Mouse (Mus musculus) retina, adult 2 months (tissue): ENCODE measurements around the gene Uimc1.

Experiments
- DNase-seq: peaks from one replicate; pipeline ENCODE4 v3.0.0-alpha.2; 2012; ENCODE audit warnings: low read depth, low spot score

Gene Uimc1

DNA sequence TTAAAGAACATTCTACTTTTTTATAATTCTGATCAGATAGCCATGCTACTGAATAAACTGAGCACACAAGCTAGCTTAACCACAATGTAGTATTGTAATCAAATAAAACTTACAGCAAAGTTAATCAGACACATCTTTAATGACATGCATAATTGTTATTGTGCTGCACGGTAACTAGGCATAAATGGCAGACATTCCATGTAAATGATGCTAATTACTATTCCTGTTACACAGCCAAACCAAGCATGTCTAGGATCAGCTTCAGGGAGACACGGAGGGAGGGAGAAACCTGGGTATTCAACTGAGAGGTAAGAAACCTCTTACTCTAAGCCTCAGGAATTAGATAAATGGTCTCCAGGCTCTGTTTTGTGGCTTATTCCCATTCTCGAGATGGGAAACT is 52.4 kb downstream of the Uimc1 start:
- no peak for DNase-seq

GRCm38 (mm10) chr13:55040016-55040415 is 60.1 kb downstream of the Uimc1 start:
- no peak for DNase-seq

DNA sequence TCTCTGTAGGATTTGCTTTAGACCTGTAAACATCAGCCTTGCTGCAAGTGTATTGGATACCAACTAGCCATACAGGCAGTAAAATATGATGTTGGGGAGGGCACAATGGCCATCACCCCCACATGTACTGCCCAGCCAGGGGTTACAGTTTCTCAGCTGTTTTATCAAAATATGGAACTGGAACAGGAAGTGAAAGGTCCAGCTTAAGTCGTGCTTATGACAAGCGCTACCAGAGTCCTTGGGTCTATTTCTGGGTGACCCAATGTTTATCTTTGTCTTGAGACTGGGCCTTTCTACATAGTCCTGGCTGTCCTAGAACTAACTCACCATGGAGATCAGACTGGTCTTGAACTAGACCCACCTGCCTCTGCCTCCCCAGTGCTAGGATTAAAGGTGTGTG is 75.9 kb downstream of the Uimc1 start:
- DNase-seq = no peak

GRCm38 (mm10) chr13:55022715-55023114 is 77.4 kb downstream of the Uimc1 start:
- no peak for DNase-seq

DNA sequence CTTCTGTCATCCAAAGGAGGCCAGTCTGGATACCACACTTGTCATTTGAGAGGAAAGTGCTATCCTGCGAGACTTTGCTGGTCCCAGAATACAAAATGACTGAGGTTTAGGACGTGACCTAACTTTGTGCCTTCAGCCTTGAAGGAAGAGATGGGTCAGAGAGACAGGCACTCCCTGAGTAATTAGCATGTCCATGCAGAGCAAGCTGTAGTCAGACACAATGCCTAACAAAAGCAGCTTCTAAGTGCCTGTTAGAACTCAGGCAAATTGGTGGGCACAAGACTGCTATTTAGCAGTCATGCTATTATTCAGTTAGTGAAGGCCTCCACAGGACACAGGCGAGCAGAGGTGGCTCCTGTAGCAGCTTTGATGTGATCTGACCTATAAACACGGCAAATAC is 77.8 kb downstream of the Uimc1 start:
- DNase-seq = no peak

- DNase-seq = no peak
These were observed 78.8 kb downstream of the Uimc1 start, which contains the start of gene Hk3 for GRCm38 (mm10) chr13:55021194-55021779. TSS of gene Hk3 (minus strand) at chr13:55021385.

GRCm38 (mm10) chr13:55020051-55020450 is 80.0 kb downstream of the Uimc1 start:
- no peak for DNase-seq

- DNase-seq = no peak
These were observed 80.9 kb downstream of the Uimc1 start for GRCm38 (mm10) chr13:55019181-55019580.

DNA sequence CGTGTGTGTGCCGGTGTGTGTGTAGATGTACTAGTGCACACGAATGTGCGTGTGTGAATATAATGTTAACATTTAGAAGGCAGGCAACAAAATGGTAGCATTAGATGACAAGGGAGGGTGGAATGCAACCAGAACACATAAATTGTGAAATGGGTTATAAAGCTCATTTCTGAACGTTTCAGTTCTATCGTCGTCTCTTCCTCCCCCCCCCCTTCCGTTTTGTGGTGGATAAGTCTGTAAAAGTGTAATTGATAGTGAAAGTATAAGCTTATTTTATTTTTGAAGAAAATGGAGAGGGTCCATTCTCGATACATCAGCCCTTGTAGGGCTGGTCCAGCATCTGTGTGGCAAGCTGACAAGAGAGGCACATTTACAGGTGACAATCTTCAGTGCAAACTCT is 81.4 kb downstream of the Uimc1 start:
- DNase-seq = no peak

DNA sequence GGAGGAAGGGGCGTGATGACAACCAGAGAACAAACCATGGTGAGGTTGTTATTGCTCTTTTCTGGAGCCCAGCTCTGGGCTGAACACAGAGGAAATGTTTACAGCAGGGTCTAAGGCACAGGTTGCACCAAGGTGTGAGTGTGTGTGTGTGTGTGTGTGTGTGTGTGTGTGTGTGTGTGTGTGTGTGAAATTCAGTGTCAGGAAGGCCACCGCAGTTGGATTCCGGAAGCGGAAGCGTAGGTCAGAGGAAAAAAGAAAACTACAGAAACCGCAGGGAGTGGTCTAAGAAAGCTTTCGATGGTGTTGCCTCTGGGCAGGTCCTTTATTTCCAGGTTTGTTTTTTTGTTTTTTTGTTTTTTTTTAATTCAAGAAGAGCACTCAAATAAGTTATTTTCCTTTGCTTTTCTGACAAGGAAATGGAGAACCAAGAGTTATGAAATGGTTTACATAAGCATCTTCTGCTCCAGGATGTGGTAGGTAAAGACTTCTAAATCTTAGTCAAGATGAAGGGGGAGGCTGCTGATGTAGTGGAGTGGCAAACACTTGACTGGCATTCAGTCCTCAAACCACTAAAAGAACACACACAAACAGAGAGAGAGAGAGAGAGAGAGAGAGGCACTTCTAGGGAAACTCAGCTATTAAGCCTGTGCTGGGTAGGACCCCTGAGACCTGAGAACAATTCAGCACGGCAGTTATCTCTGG is 82.1 kb downstream of the Uimc1 start:
- no peak for DNase-seq

GRCm38 (mm10) chr13:55017154-55017897 is 82.8 kb downstream of the Uimc1 start:
- no peak for DNase-seq

GRCm38 (mm10) chr13:55014451-55014850 is 85.6 kb downstream of the Uimc1 start:
- DNase-seq = no peak

GRCm38 (mm10) chr13:55013702-55014344 is 86.3 kb downstream of the Uimc1 start:
- peak; percentile 8 for DNase-seq

- peak; percentile 13 for DNase-seq
These were observed 88.1 kb downstream of the Uimc1 start for GRCm38 (mm10) chr13:55011981-55012478.

- DNase-seq = no peak
These were observed 89.0 kb downstream of the Uimc1 start for GRCm38 (mm10) chr13:55011103-55011502.

DNA sequence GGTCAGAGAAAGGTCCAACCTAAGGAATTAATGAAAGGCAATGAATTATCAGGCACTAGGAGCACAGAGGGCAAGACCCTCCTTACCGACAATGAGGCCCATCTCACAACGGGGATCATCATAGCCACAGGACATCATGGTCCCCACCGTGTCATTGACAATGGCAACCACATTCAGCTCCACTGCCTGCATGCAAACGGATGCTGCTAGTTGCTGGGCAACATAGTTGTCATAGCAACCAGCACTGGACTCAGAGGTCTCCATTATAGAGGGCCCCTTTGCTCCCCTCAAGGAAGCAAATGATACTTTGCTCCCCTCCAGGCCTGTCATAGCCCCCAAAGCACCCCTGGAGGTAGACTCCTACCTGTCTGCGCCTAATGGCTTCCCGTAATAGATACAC is 91.5 kb downstream of the Uimc1 start:
- DNase-seq = no peak

DNA sequence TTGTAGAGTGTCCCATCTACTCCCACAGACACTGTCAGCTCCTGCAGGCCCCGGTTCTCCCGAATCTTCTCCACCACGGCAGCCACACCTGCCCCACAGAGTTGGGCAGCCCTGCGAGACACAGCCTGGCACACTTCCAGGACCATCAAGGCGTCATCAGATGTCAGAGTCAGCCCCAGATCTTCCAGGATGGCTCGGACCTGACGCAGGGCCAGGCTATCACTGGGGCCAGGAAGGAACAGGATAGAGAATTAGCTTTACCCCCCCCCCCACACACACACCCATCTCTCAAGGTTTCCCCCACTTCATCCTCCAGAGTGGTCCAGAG is 93.7 kb downstream of the Uimc1 start:
- no peak for DNase-seq

DNA sequence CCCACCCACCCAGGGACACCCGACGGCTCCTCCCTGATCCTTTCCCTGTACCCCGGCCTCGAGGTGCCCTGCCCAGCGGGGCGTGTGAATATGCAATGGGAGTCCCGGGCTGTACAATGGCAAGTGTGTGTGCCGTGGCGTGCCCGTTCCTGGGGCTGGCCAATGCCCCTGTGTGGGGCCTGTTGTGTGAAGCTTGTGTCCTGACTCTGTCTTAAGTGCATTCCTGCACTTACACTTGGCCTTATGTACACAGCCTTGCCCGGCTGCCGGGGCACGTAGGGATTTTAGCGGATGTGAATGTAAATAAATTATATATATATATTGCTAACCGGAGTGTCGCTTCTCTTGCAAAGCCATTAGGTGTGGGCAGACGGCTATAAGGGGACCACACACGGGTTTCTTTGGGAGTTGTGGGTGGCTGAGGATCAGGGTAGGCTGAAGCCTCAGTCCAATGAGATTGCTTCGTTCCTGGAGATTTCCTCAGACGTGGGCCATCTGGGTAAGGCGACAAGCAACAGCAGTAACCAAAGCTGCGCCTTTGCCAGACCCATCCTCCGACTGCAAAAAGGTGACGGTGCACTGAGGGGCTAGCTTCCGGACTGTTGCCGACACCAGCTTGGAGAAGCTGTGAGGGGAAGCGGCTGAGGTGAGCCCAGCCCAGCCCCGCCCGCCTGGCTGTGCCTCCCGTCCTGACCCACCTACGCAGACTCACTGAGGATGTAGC is 94.2 kb downstream of the Uimc1 start:
- DNase-seq = no peak

GRCm38 (mm10) chr13:55004646-55005045 is 95.5 kb downstream of the Uimc1 start:
- DNase-seq = no peak

GRCm38 (mm10) chr13:55002090-55002489 is 98.0 kb downstream of the Uimc1 start:
- no peak for DNase-seq

- DNase-seq = no peak
These were observed 99.7 kb downstream of the Uimc1 start for GRCm38 (mm10) chr13:55000433-55000832.

DNA sequence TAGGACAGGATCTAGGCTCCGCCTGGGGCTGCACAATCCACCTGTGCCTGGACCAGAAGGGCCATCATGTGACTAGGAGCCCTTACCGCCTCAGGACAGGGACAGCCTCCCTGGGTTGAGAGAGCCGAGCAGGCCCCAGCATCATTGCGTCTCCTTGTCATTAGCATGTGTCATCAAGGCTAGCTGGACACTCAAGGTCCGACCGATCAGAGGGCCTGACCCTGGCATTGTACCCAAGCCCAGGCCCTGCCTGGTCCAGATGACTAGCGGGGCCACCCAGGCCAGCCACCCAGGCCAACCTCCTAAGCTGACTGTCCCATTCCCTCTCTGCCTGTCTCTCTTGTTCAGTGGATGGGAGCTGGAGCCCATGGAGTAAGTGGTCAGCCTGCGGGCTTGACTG is 102.5 kb downstream of the Uimc1 start:
- no peak for DNase-seq
